Mouse (Mus musculus): ENCODE measurements at regions not wholly inside any gene's neighbourhood (a gene's known extent, or its start where the extent isn't known, plus 50 kb on each side); places are given as distances from the start of the nearest gene placed in this dataset.

- TF ChIP-seq CTCF (IDR thresholded peaks at IDR 0.05; ENCODE audit: borderline replicate concordance, control insufficient read depth, extremely low read depth, insufficient read depth, low read length, poor library complexity) (no peak), POLR2A (IDR thresholded peaks at IDR 0.05; ENCODE audit: control insufficient read depth, extremely low read depth, insufficient read depth, low read length, poor library complexity) (no peak)
Observed at GRCm38 (mm10) chr2:166476953-166477352, 236.7 kb downstream of the Prex1 start.

All from thymus, adult 2 months (tissue).